9 mouse cellular contexts compared by ENCODE assay signal in the genomic region with DNA sequence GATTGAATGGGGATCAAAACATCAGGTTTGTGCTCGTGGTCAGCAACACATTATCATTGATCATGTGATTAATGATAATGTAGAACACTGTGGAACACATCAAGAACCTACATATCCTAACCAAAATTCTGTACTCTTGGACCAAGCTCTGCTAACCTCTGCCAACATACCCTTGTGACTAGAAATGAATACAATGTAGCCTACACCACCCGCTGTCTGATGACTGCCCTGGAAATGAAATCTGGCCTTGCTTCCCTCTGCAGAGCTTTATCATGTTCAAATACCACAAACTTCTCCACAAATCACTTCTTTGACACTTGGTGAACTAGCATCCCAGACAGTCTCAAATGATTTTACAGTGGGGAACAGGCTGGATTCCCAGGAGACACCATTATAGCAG.
DNase-seq lines count a peak whose midpoint lies in the region.
"Had no signal": no experiment of that assay in that cellular context is flagged by ENCODE, and none has a peak within 500 bp of the region (broad histone marks: within the 10 kb centered on the region; RNA-seq: fewer than 3 reads in every experiment).

No protein-coding gene starts in this region.

- intact Hi-C loops in left cerebral cortex, postnatal 36 days (cut with DNase I): no loop called here

- peak; percentile 48 for DNase-seq in cerebellum, adult 9-10 months
- DNase-seq in cerebellum, adult 11-12 months: no peak
- peak; percentile 12 for DNase-seq in R1 (ENCODE audit: low read depth, low spot score)
- DNase-seq in brain, adult 2 months (ENCODE audit: low read depth, low spot score): peak; percentile 50
- no peak for DNase-seq in left cerebral cortex, postnatal 36 days (ENCODE audit: low spot score in 2 of 2)
- DNase-seq: adrenal gland, adult 8-10 months; adrenal gland, postnatal 14 days; adrenal gland, postnatal 36 days; embryo, embryonic 11 days had no signal

Comparison
In these comparisons a context has a peak if more than half of its experiments do, and no peak if none do; other contexts are left out.
1. DNase-seq: peak in cerebellum, adult 9-10 months (single experiment), R1 (single experiment) and brain, adult 2 months (single experiment); none in cerebellum, adult 11-12 months (single experiment) and left cerebral cortex, postnatal 36 days (0 of 2).